ENCODE assay signal across 12 mouse cellular contexts in the genomic region with DNA sequence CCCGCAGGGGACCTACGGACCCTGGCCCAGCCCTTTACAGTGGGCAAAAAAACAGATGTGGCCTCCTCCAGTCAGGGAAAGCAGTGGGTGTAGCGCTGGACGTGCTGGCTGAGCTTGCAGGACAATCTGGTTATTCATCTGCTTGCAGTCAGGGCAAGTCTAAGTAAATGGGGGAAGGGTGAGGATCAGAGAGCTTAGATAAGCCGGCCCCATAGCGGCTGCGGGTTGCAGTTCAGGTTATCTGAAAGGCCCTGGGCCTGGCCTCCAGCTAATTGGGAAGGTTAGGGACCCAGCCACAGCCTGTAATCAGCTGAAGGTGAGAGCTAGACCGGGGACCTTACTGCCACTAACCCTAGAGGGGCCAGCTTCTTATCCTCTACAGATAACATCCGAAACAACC. TPM values are rescaled to one million over a fixed set of nuclear protein-coding genes. Genes with fewer than 3 reads are reported as not detected.
DNase-seq lines count a peak whose midpoint lies in the region; ATAC-seq and TF ChIP-seq lines count a peak whose summit lies in the region.
"Had no signal": no experiment of that assay in that cellular context is flagged by ENCODE, and none has a peak within 500 bp of the region (broad histone marks: within the 10 kb centered on the region; RNA-seq: fewer than 3 reads in every experiment).

No protein-coding gene starts in this region.

- H3K36me3 ChIP-seq in heart, embryonic 12.5 days = no peaks in the 10 kb centered on the region
- H3K36me3 ChIP-seq in heart, embryonic 11.5 days (ENCODE audit: control insufficient read depth, insufficient read depth, low read length) = no peaks in the 10 kb centered on the region

- no peak overlapping the region for H3K4me3 ChIP-seq in heart, embryonic 12.5 days
- no peak overlapping the region for H3K4me3 ChIP-seq in heart, embryonic 11.5 days (ENCODE audit: low read depth, low read length)
- H3K4me3 ChIP-seq in layer of hippocampus, adult 2 months = no peak overlapping the region

- peaks cover 83% of the 10 kb centered on the region for H3K4me1 ChIP-seq in heart, embryonic 12.5 days (replicated peaks)
- H3K4me1 ChIP-seq in heart, embryonic 11.5 days (ENCODE audit: control insufficient read depth, insufficient read depth, low read length) = peaks cover 60% of the 10 kb centered on the region

- peak; percentile 67 for DNase-seq in urinary bladder, postnatal 14 days (ENCODE audit: low spot score)
- no peak for DNase-seq in urinary bladder, postnatal 4 days (ENCODE audit: low spot score in 2 of 2)
- DNase-seq in kidney, postnatal 36 days = peak; percentile 59 to 75
- DNase-seq in layer of hippocampus, adult 2 months (ENCODE audit: low spot score in 2 of 2) = no peak
- no peak for DNase-seq in right cerebral cortex, postnatal 14 days

- ATAC-seq in heart, embryonic 12.5 days (ENCODE audit: insufficient number of reproducible peaks, low FRiP score) = no peak
- no peak for ATAC-seq in heart, embryonic 11.5 days (replicated peaks; ENCODE audit: insufficient number of reproducible peaks, low FRiP score, low TSS enrichment)
- ATAC-seq in erythroblast, adult 5-6 weeks (replicated peaks; ENCODE audit: low FRiP score, poor library complexity, severe bottlenecking) = no peak

- no peaks in the 10 kb centered on the region for H3K9me3 ChIP-seq in heart, embryonic 12.5 days (replicated peaks)
- no peaks in the 10 kb centered on the region for H3K9me3 ChIP-seq in heart, embryonic 11.5 days (replicated peaks; ENCODE audit: control insufficient read depth, low read length)

- H3K9ac ChIP-seq in heart, embryonic 12.5 days = no peak overlapping the region
- H3K9ac ChIP-seq in heart, embryonic 11.5 days (ENCODE audit: low read depth, low read length) = no peak overlapping the region

- no peak overlapping the region for H3K27ac ChIP-seq in heart, embryonic 12.5 days (ENCODE audit: poor library complexity, severe bottlenecking)
- H3K27ac ChIP-seq in heart, embryonic 11.5 days (ENCODE audit: low read depth, low read length) = no peak overlapping the region
- no peak overlapping the region for H3K27ac ChIP-seq in layer of hippocampus, adult 2 months

- H3K27me3 ChIP-seq in heart, embryonic 12.5 days (replicated peaks) = peaks cover 77% of the 10 kb centered on the region
- H3K27me3 ChIP-seq in heart, embryonic 11.5 days (ENCODE audit: control insufficient read depth, insufficient read depth, low read length) = peaks cover 64% of the 10 kb centered on the region

- WGBS in heart, embryonic 12.5 days = 19% methylated on average over 9 of the region's 9 CpGs
- 14% methylated on average over 9 of the region's 9 CpGs for WGBS in heart, embryonic 11.5 days (ENCODE audit: insufficient replicate concordance)

- 0 out of 2 replicates have a peak overlapping the region, but pooled peaks have one; percentile 0 for H3K4me2 ChIP-seq in heart, embryonic 12.5 days
- no peak overlapping the region for H3K4me2 ChIP-seq in heart, embryonic 11.5 days

- TF ChIP-seq CTCF in layer of hippocampus, adult 2 months (conservative IDR thresholded peaks at IDR 0.05) = no peak

RNA-seq across cellular contexts. Expression of gene Tbx2, which starts 5.0 kb away (rescaled TPM):
- 3.2 TPM in 2 replicates for polyA plus RNA-seq in heart, embryonic 12.5 days (2016; fragmentation: Nextera tagmentation; extraction: Ambion mirVana)
- polyA plus RNA-seq in heart, embryonic 11.5 days (2014; fragmentation: Nextera tagmentation; extraction: Ambion mirVana) = 3.6 and 4.4 TPM in 2 replicates
- total RNA-seq in layer of hippocampus, adult 2 months (2021) = 1 to 10 TPM; 1.5 to 1.6 TPM
- 0.38 TPM in 1 of 2 replicates, not detected in the other for total RNA-seq in erythroblast, adult 5-6 weeks (2015; ENCODE audit: low replicate concordance)
- total RNA-seq in erythroblast, adult 5-6 weeks (2017; ENCODE audit: low replicate concordance) = 0.42 and 0.85 TPM in 2 replicates

RNA-seq across cellular contexts. Expression of gene Gm11444, which starts 22.8 kb away (rescaled TPM):
- polyA plus RNA-seq in heart, embryonic 12.5 days (2016; fragmentation: Nextera tagmentation; extraction: Ambion mirVana) = not detected in 2 replicates
- polyA plus RNA-seq in heart, embryonic 11.5 days (2014; fragmentation: Nextera tagmentation; extraction: Ambion mirVana) = not detected in 2 replicates
- total RNA-seq in layer of hippocampus, adult 2 months (2021) = not detected
- total RNA-seq in erythroblast, adult 5-6 weeks (2015; ENCODE audit: low replicate concordance) = not detected in 2 replicates
- total RNA-seq in erythroblast, adult 5-6 weeks (2017; ENCODE audit: low replicate concordance) = not detected in 2 replicates
- total RNA-seq: gastrocnemius, adult 8-10 months; layer of hippocampus, postnatal 25 days; neutrophil, adult 5-6 weeks had no signal
- polyA plus RNA-seq: heart, postnatal 0 days had no signal

RNA-seq across cellular contexts. Expression of gene Tbx4, which starts 58.9 kb away (rescaled TPM):
- polyA plus RNA-seq in heart, embryonic 12.5 days (2016; fragmentation: Nextera tagmentation; extraction: Ambion mirVana) = 0.49 and 0.94 TPM in 2 replicates
- polyA plus RNA-seq in heart, embryonic 11.5 days (2014; fragmentation: Nextera tagmentation; extraction: Ambion mirVana) = 0.49 and 0.82 TPM in 2 replicates
- total RNA-seq in layer of hippocampus, adult 2 months (2021) = under 1 TPM; 0.13 to 0.22 TPM
- not detected in 2 replicates for total RNA-seq in erythroblast, adult 5-6 weeks (2015; ENCODE audit: low replicate concordance)
- not detected in 2 replicates for total RNA-seq in erythroblast, adult 5-6 weeks (2017; ENCODE audit: low replicate concordance)
- total RNA-seq: neutrophil, adult 5-6 weeks had no signal

Comparison
In these comparisons a context has a peak if more than half of its experiments do, and no peak if none do; other contexts are left out.
1. DNase-seq: peak in urinary bladder, postnatal 14 days (single experiment) and kidney, postnatal 36 days (2 of 2); none in urinary bladder, postnatal 4 days (0 of 2), layer of hippocampus, adult 2 months (0 of 2) and right cerebral cortex, postnatal 14 days (single experiment).